Mouse (Mus musculus): ENCODE results near the gene Tacr2. TPM values are rescaled to one million over a fixed set of nuclear protein-coding genes. Genes with fewer than 3 reads are reported as not detected.

The Tacr2 gene
- polyA plus RNA-seq (2014; fragmentation: Illumina TruSeq; extraction: RNeasy Lipid Tissue Mini Kit (QIAGEN cat#74804); ENCODE audit: low read depth, low replicate concordance): not detected

GRCm38 (mm10) chr10:62252000-62252488, at the start of gene Tacr2:
Gene Tacr2, plus strand, starts transcription at chr10:62252438.

GRCm38 (mm10) chr10:62230708-62231394, 21.4 kb upstream of the Tacr2 start, which contains the start of gene Tspan15:
Gene Tspan15, minus strand, starts transcription at chr10:62231251.

Other genes with a start within 250 kb of the Tacr2 start
- not detected for gene Neurog3, start 119.3 kb upstream of the Tacr2 start, polyA plus RNA-seq (2014; fragmentation: Illumina TruSeq; extraction: RNeasy Lipid Tissue Mini Kit (QIAGEN cat#74804); ENCODE audit: low read depth, low replicate concordance)
- gene Fam241b, start 108.5 kb upstream of the Tacr2 start, polyA plus RNA-seq (2014; fragmentation: Illumina TruSeq; extraction: RNeasy Lipid Tissue Mini Kit (QIAGEN cat#74804); ENCODE audit: low read depth, low replicate concordance): 3.6 TPM
- 5.9 TPM for gene Tspan15, start 21.2 kb upstream of the Tacr2 start, polyA plus RNA-seq (2014; fragmentation: Illumina TruSeq; extraction: RNeasy Lipid Tissue Mini Kit (QIAGEN cat#74804); ENCODE audit: low read depth, low replicate concordance)
- 109 TPM for gene Hk1, start 127.5 kb downstream of the Tacr2 start, polyA plus RNA-seq (2014; fragmentation: Illumina TruSeq; extraction: RNeasy Lipid Tissue Mini Kit (QIAGEN cat#74804); ENCODE audit: low read depth, low replicate concordance)
- not detected for gene Hkdc1, start 170.1 kb downstream of the Tacr2 start, polyA plus RNA-seq (2014; fragmentation: Illumina TruSeq; extraction: RNeasy Lipid Tissue Mini Kit (QIAGEN cat#74804); ENCODE audit: low read depth, low replicate concordance)
- gene 4930507D05Rik, start 197.1 kb downstream of the Tacr2 start, polyA plus RNA-seq (2014; fragmentation: Illumina TruSeq; extraction: RNeasy Lipid Tissue Mini Kit (QIAGEN cat#74804); ENCODE audit: low read depth, low replicate concordance): not detected
- 36.8 TPM for gene Supv3l1, start 197.3 kb downstream of the Tacr2 start, polyA plus RNA-seq (2014; fragmentation: Illumina TruSeq; extraction: RNeasy Lipid Tissue Mini Kit (QIAGEN cat#74804); ENCODE audit: low read depth, low replicate concordance)
- 70.2 TPM for gene Vps26a, start 234.4 kb downstream of the Tacr2 start, polyA plus RNA-seq (2014; fragmentation: Illumina TruSeq; extraction: RNeasy Lipid Tissue Mini Kit (QIAGEN cat#74804); ENCODE audit: low read depth, low replicate concordance)